Mouse (Mus musculus) adrenal gland, postnatal 25 days (tissue): Measurements from ENCODE around the gene Dis3l2. TPM values are rescaled to one million over a fixed set of nuclear protein-coding genes. Genes with fewer than 3 reads are reported as not detected.

Source experiments
- DNase-seq: peaks from one replicate; pipeline ENCODE4 v3.0.0; 2021; ENCODE audit warnings: mixed read lengths
- long read RNA-seq: library from polyadenylated mRNA; stranded (forward); transcript quantifications from one replicate; pipeline ENCODE4 v2.0.0, GENCODE M21; 2021
- total RNA-seq: library from RNA; stranded (reverse); gene quantifications from 2 replicates; pipeline ENCODE4 v1.2.3, GENCODE M21; 2021

Dis3l2 gene
- total RNA-seq, result 14.2 and 18.9 TPM in 2 replicates
- long read RNA-seq, partial matches to known transcripts, result 1 of 4 reads
- long read RNA-seq, other reads (novel, unspliced or antisense), result 1 of 4 reads

DNA sequence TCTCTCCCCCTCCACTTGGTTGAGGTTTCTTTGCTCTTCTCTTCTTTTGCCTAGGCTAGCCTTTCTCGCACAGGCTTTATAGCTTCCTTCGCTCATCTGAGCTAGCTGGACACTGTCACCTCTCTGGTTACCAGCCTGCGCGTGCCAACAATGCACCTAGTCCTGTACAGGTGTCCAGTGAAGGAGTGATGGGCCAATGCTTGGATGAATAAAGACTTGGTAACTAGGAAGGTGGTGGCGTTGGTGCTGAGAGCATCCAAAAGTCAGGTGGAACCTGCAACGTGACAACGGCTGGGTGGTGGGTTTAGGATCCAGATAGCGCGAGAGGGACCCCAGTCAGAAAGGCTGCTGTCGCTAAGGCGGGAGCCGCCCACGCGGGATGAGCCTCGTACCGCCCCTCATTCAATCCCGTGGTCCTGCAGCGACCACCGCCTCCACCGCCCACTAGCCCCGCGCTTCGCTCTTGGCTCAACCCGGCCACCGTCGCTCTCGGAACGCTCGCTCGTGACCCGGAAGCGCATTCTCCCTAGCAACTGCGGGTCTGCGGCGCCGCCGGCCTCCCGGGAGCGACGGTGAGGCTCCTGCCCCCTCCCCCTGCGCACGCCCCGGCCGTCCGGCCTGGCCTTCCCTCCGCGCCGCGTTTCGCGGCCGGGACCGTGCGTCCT is at the start of gene Dis3l2:
Dis3l2 (plus strand) TSS at position 509 of the 665 bp plus-strand sequence.
- DNase-seq, result peak; percentile 87

DNA sequence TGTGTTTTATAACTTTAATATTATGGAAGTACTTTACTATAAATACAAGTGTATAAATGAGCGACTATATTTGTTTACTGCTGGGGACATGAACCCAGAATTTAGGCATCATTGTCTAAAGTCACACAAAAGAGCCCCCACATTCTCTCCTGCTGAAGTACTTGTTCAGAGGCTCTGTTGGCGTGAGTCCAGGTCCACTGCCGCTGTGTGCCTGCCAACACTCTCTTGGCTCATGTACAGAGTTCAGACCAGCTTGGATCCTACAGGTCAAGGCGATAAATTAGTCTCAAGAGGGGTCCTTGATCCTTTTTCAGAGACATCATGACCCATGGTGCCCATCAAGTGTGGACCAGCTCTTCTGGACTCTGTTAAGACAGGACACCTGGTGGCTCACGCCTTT is 46.5 kb upstream of the Dis3l2 start:
- DNase-seq, result peak; percentile 57

DNA sequence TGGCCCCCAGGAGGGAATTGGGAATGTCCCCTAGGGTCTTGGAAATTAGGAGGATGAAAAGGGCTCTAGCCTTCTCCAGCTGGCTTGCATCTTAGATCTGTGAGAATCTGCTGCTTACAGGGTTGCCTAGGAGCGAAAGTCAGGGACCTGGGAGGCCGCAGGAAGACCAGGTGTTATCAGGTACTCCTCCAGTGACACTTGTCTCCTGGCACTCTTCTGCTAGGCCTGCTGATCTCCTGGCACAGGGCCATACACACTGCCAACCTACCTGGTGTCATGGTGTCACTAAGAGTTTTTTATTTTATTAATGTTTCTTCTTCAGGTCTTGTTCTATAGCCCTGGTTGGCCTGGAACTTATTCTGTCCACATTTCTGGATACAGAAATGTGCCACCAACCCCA is 38.5 kb upstream of the Dis3l2 start:
- DNase-seq, result no peak

DNA sequence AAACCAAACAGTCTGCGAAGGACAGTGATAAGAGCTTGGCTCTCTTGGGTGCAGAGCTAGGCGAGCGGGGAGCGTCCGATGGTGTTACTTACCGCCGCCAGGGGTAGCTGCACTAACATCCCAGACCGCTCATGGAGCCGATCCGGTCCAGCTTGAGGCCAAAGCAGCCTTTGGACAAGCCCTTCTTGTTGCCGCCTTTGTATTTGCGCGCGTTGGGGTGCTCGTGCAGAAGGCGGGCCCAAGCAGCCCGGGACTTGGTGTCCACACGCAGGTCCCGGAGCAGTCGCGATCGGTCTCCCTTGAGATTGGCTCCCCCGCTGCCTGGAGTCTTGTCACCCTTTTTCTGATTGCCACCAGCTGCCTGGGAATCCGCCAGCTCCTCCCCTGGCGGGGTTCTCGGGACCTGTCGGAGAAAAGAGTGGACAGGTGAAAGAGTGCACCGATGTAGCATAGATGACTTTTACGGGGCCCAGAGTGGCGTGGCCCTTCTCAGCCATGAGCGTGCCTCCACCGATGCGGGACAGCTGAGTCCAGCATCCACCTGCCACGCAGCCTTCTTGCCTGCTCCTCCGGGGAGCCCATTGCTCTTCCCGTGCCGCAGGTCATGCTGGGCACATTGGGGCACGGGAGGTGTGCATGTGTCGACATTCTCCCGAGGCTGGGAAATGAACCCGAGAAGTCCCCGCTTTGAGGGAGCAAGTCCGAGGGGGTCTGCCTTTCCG is 33.9 kb upstream of the Dis3l2 start:
- DNase-seq, result peak; percentile 78

DNA sequence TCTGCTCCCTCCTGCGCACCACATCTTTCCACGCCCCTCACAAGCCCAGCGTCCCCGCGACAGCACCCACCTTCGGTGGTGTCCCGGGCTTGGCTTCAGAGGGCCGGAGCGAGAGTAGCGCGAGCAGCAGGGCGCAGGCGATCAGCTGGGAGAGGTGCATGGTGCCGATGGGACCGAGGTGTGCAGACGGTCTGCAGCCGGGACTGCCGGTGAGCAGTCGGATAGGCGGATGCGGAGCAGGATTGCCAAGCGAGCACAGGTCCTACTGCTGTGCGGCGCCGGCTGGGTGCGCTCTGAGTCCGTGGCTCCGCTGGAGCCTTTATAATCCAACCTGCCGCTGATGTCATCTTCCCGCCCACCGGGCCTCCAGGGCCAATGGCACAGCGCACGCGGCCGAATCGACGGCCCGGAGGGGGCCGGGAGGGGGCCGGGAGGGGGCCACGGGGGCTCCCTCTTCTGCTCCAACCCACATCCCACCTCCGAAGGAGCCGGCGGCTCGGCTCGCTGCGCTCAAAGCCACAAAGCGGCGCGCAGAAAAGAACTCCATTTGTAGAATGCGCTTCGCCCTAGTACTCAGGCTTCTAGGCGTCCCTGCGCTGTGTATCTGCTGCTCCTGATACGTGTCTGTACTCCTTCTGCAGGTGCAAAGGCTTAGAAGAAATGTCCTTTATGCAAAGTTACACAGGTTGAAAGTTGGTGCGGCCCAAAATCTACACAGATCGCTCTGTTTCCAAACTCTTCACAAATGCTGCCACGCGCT is 33.1 kb upstream of the Dis3l2 start, which contains the start of gene Nppc:
Nppc (minus strand) TSS at position 293 of the 760 bp plus-strand sequence.
- DNase-seq, result peak; percentile 81

DNA sequence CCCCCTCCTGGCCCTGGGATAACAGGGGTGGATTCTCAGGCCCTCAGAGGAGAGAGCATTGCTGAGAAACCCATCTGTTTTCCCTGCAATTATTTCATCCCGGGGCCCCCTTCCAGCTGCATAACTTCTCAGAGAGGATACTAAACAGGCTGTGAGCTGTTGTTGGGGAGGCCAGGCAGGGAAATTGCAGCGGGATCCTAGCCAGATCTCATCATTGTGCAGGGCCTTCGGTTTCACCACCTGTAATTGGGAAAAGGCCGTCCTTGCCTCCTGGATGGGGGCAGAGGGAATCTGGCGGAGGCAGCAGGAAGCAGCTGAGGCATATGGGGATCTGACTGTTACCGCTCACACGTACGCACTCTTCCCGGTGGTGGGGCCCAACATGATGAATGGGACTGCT is 29.2 kb upstream of the Dis3l2 start:
- no peak for DNase-seq

DNA sequence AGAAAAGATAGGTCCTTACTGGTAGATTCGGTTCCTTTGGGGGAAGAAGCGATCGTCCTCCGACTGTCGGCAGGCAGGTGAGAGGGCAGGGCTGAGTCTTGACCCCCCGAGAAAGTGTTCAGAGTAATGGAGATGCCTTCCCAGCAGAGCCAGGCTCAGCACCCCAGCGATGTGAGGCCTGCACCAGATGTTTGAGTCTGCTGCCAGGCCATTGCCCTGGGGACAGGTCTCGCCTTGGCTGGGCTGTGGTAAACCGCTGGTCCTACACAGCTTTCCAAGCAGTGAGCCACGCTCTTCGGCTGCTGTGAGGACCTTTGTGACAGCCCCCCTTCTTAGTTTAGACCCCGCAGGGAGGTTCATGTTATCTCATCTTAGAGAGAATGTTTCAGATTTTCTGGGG is 28.5 kb upstream of the Dis3l2 start:
- DNase-seq, result no peak

DNA sequence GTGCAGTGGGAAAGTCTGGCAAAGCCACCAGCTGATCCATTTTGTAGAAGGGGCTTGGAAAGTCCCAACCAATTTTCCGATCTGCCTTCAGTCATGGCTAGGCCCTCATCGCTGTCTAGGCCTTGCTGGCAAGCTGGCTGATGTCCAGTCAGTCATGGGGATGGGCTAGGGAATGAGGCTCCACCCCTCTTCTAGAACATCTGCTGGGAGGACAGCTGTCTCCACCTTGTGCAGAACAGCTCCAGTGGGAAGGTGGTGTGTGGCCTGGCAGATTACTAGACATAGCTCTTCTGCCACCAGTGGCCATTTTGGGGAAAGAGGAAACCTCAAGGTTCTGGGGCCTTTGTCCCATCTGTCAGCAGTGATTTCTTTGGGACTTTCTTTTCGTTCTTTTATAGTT is 26.0 kb upstream of the Dis3l2 start:
- DNase-seq, result no peak

DNA sequence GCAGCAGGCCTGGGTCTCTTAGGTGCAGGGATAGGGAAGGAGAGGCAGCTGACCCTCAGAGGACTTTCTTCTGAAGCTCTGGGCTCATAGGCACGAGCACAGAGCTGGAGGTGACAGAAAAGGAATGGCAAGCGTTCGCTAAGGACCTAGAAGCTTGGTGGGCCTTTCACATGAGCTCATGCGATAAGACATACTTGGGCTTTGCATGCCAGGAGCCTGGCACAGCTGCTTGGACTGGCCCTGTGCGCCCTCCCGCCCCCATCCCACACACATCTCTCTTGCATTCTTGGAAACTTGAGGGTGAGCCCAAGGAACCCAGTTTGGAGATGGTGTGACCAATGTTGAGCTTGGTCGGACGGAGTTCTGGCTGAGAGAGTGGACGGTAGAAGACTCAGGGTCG is 24.9 kb upstream of the Dis3l2 start:
- DNase-seq, result no peak

DNA sequence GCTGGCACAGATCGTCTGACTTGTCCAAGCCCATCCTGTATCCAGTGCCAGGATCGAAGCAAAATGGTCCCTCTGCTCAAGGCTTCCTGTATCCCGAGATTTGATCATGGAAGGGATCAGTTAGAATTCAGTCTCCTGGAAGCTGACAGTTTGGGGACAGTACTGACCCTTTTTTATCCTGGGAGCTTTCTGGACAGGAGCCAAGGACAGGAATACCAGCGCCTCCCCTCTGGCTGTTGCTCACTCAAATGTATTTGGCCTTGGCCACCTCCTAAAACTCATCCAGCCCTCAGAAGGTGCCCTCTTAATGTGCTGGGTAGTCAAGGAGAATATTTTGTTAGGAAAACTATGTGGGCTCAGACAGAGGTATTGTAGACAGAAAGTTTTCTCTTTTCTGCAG is 16.4 kb upstream of the Dis3l2 start:
- no peak for DNase-seq

DNA sequence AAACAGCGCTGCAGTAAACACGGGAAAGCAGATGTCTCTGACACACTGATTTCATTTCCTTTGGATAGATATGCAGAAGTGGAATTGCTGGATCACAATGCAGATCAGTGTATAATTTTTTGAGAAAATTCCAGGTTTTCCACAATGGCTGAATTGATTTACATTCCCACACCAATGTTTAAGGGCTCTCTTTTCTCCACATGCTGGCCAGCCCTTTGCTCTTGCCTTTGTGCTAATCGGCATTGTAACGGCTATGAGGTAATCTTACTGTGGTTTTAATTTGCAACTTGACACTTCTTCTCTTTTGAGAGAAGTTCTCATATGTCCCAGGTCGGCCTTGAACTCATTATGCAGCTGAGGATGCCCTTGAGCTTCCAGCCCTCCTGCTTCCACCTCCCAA is 12.6 kb upstream of the Dis3l2 start:
- DNase-seq, result no peak

DNA sequence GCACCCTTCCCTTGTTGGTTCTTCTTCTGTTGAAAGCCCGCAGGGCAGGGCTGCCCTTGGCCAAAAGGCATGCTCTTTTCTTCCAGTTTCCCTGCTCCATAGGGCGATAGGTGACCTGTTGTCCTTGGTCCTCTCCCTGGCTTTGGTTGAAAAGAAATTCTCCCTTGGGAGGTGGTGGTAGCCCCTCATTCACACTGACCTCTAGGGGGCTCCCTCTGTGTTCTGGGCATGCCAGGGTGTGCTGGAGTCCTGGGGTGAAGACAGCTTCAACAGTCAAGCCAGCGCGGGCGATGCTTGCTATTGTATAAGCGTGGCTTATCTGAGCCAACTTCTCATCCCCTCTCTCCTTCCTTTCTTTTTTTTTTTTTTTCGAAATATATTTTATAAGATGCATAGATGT is 6.7 kb upstream of the Dis3l2 start:
- no peak for DNase-seq

DNA sequence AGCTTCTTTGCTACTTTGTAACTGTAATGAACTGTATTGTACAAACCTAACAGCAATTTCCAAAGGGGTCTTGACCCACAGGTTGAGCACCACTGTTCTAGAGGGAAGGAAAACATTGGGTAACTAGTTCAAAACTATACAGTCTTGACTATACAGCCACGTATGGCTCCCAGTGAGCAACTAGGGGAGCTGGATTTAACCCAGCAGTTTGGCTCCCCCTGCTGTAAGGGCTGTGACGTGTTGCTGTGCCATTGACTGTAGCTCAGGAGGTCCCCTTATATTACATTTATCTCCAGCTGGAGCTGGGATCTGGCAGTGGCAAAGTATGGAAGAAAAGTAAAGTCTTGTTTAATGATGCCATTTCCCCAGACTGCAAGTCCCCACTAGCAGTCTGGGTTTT is 4.9 kb upstream of the Dis3l2 start:
- peak; percentile 50 for DNase-seq

DNA sequence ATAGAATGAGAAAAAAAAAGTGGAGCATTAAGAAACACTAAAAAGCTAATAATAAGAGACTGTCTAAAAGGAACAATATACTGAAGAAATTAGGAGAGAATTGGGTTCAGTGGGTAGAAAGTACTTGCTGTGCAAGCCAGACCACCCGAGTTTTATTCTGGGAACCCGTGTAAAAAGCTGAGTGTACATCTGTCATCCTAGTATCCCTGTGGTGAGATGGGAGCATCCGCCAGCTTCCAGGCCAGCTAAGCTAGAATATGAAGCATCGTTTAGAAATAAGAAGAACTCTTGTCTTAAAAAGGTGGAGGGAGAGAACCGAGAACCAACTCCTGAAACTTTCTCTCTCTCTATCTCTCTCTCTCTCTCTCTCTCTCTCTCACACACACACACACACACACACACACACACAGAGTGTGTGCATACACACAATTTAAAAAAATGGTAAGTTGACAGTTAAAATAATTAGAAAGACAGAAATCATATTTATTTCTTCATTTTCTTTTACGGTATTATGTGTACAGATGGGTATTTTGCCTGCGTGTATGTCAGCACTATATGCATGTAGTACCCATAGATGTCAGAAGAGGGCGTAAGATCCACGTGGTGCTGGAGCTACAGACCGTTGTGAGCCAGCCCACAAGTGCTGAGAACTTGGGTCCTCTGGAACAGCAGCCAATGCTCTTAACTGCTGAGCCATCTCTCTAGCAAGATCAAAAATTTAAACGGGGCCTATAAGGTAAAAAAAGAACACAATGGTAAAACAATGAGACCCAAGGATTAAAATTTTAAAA is 4.1 kb upstream of the Dis3l2 start:
- DNase-seq, result no peak

DNA sequence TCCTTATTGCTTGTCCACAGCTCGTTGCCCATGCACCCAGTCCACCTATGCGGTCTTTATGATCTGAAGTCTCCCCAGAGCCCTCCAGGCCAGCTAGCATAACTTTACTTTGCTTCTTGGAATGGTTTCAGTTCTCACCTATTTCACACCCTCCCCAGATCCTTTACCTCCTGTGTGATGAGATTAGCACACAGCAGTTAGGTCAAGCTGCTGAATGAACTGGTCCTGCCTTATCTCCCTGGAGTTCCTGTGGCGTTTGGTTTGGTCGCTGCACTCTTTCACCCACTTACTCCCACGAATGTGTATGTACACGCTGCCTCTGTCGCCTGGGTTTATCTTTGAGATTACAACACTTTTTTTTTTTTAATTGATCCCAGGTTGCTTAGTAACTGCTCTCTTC is 3.2 kb upstream of the Dis3l2 start:
- no peak for DNase-seq

DNA sequence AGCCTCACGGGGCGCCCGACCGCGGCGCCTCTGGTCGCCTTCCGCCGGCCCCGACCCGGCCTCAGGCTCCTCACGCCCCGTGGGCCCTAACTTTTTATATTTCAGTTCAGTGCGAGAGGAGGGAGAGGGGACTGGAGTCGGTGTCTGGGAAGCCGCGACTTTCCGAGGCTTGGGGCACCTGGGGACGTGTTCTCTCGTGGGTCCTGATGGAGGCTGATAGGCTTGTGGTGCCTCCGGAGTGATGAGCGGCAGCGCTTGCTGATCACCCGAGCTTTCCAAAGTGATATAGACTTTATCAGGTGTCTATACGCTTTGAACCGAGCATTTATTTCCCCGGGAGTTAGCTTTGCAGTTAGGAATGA is 338 bp downstream of the Dis3l2 start:
- no peak for DNase-seq

DNA sequence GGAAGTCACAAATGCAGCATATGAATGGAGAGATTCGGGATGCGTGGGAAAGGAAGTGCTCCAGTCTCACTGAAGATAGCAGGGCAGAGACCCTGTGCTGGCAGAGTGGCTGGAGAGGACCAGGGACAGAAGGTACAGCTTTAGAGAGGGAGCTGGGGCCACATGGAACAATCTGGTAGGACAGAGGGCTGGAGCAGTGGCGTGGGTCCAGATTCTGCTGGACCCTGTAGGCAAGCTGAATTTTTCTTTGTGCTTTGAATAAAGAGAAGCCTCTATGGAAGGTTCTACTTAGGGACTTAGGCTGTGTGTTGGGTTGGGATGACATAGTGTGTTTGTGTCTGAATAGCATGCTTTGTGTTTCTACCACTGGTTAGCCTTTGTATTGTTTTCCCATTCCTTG is 1.9 kb downstream of the Dis3l2 start:
- DNase-seq, result no peak

DNA sequence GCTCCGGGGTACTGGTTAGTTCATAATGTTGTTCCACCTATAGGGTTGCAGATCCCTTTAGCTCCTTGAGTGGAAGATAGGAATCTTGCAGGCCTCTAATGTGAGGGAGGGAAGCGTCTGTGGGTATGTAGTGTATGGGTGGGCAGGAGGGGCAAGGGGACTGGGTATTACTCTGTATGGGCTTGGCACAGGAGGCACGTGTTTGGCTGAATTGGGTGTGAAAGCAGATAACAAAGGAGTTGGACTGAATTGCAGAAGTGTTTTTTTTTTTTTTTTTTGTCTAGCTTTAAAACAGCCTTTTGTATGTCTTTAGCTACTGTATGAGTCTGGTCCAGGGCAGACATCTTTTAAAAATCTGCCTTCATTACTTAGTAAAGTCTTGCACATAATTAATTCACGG is 5.9 kb downstream of the Dis3l2 start:
- no peak for DNase-seq

DNA sequence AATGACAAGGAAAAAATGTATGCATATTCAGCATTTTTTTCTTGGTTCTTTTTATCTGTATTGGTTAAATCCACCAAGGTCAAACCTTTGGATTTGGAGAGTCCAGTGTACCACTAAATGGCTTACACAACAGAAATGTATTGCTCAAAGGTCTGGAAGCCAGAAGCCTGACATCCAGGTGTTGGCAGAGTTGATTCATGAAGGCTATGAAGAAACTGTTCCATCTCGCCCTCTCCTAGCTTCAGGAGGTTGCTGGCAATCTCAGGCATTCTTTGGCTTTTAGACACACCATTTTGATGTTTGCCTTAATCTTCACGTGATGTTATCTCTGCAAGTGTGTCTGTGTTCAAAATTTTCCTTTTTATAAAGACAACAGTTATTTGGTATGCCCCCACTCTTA is 8.4 kb downstream of the Dis3l2 start:
- no peak for DNase-seq

DNA sequence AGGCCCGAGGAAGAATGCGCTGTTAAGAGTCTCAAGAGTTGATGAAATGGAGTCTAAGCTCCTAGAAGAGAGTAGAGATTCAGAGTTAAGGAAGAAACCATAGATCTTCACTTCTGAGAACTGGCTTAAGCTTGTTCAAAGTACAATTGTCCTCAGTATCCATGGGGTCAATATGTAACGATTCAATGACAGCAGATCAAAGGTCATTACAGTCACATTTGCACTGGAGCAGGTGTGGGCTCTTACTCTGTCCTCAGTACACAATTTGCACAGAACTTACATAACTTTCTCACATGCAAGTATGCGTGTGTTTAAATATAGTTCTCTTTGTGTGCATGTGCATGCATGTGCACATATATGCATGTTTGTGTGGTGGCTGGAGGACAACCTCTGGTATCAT is 9.4 kb downstream of the Dis3l2 start:
- DNase-seq, result no peak

DNA sequence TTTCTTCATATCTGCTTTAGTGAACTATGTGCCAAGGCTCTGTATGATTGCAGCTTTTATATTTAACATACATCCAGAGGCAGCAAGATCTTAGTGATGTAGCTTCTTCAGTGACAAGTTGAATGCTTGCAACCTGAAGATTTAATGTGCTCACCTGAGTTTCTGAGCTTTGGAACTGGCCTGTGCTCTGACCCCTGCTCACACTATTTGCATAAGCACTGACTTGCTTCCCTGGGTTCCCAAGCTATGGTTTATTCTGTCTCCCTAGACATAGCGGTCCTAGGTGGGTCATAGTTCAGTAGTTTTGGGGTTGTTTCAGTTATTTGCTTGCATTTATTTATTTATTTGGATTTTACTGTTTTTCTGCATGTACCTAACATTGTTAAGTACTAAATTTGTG is 14.6 kb downstream of the Dis3l2 start:
- no peak for DNase-seq

DNA sequence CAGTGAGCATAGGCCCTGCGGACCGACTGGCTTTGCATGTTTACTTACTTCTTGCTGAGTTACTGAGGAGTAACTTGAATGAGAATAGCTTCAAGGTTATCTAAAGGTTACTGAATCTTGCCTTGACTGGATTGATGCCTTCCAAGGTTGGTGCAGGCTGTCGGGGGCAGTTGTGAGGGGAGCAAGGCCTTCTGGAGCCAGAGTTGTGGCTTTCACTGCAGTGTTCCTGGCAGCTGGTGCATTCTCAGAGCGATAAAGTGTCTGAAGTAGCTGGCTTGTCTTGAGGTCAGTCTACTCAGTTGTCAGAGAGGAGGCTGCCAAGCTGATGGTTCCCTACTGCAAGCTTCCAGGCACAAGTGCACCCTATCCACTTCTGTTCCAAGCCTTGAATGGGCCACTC is 15.8 kb downstream of the Dis3l2 start:
- DNase-seq, result peak; percentile 24
